Mouse (Mus musculus): ENCODE data around the gene Sphk2. TPM values are rescaled to one million over a fixed set of nuclear protein-coding genes. Genes with fewer than 3 reads are reported as not detected.

Gene Sphk2
- polyA plus RNA-seq, 1 experiment from 2014 or later: 35.4 TPM

- H3K36me3 ChIP-seq: no peaks in the 10 kb centered on the region
- H3K27ac ChIP-seq: no peak within 1 kb of the TSS
- no peak within 1 kb of the TSS for H3K4me2 ChIP-seq
- H3K9ac ChIP-seq: no peak within 1 kb of the TSS
- H3K4me1 ChIP-seq: peaks cover 37% of the 10 kb centered on the region
- H3K27me3 ChIP-seq (replicated peaks): no peaks in the 10 kb centered on the region
- no peak for ATAC-seq (ENCODE audit: insufficient read depth, low FRiP score, low read depth)
- WGBS: 76% methylated on average over 7 of the region's 7 CpGs
- H3K4me3 ChIP-seq (replicated peaks): no peak within 1 kb of the TSS
- no peaks in the 10 kb centered on the region for H3K9me3 ChIP-seq
These were observed 34.3 kb downstream of the Sphk2 start, which contains the start of gene Ntn5 for GRCm38 (mm10) chr7:45683396-45684050. Ntn5 (plus strand) TSS chr7:45684022.

GRCm38 (mm10) chr7:45682144-45683126 is 35.4 kb downstream of the Sphk2 start:
- Histone ChIP-seq H3K4me1 (peaks cover 37% of the 10 kb centered on the region), H3K9ac (no peak overlapping the region), H3K27me3 (replicated peaks) (no peaks in the 10 kb centered on the region), H3K36me3 (no peaks in the 10 kb centered on the region), H3K27ac (peak overlapping the region; percentile 54), H3K9me3 (no peaks in the 10 kb centered on the region), H3K4me2 (peak overlapping the region; percentile 37), H3K4me3 (replicated peaks) (0 out of 2 replicates have a peak overlapping the region, but pooled peaks have one; percentile 16)
- peak; percentile 19; the same call in 1 of the 2 replicates for ATAC-seq (ENCODE audit: insufficient read depth, low FRiP score, low read depth)
- 28% methylated on average over 14 of the region's 14 CpGs for WGBS

- Histone ChIP-seq H3K36me3 (no peaks in the 10 kb centered on the region), H3K9me3 (no peaks in the 10 kb centered on the region), H3K27me3 (replicated peaks) (no peaks in the 10 kb centered on the region), H3K4me2 (no peak overlapping the region), H3K4me3 (replicated peaks) (no peak overlapping the region), H3K9ac (no peak overlapping the region), H3K27ac (peak overlapping the region; percentile 42), H3K4me1 (peaks cover 32% of the 10 kb centered on the region)
- ATAC-seq (ENCODE audit: insufficient read depth, low FRiP score, low read depth): no peak
- WGBS: 73% methylated on average over 8 of the region's 8 CpGs
These were observed 36.6 kb downstream of the Sphk2 start for GRCm38 (mm10) chr7:45681046-45681736.

- Histone ChIP-seq H3K4me2 (no peak overlapping the region), H3K9ac (no peak overlapping the region), H3K27ac (peak overlapping the region; percentile 42), H3K27me3 (replicated peaks) (no peaks in the 10 kb centered on the region), H3K4me3 (replicated peaks) (no peak overlapping the region), H3K4me1 (peaks cover 21% of the 10 kb centered on the region), H3K36me3 (no peaks in the 10 kb centered on the region), H3K9me3 (no peaks in the 10 kb centered on the region)
- no peak; the same call in 1 of the 2 replicates for ATAC-seq (ENCODE audit: insufficient read depth, low FRiP score, low read depth)
- WGBS: 65% methylated on average over 14 of the region's 14 CpGs
These were observed 37.7 kb downstream of the Sphk2 start for GRCm38 (mm10) chr7:45679966-45680621.

GRCm38 (mm10) chr7:45678513-45678912 is 39.3 kb downstream of the Sphk2 start:
- Histone ChIP-seq H3K4me1 (peaks cover 15% of the 10 kb centered on the region), H3K4me2 (no peak overlapping the region), H3K27ac (peak overlapping the region; percentile 62; the same call in 1 of the 2 replicates), H3K36me3 (no peaks in the 10 kb centered on the region), H3K27me3 (replicated peaks) (no peaks in the 10 kb centered on the region), H3K9me3 (no peaks in the 10 kb centered on the region), H3K9ac (no peak overlapping the region), H3K4me3 (replicated peaks) (no peak overlapping the region)
- 87% methylated on average over 14 of the region's 14 CpGs for WGBS
- ATAC-seq (ENCODE audit: insufficient read depth, low FRiP score, low read depth): no peak

GRCm38 (mm10) chr7:45677627-45678295 is 40.0 kb downstream of the Sphk2 start:
- Histone ChIP-seq H3K9me3 (no peaks in the 10 kb centered on the region), H3K4me1 (peaks cover 15% of the 10 kb centered on the region), H3K9ac (no peak overlapping the region), H3K36me3 (no peaks in the 10 kb centered on the region), H3K4me3 (replicated peaks) (no peak overlapping the region), H3K4me2 (no peak overlapping the region), H3K27me3 (replicated peaks) (no peaks in the 10 kb centered on the region), H3K27ac (peak overlapping the region; percentile 62)
- WGBS: 61% methylated on average over 7 of the region's 7 CpGs
- ATAC-seq (ENCODE audit: insufficient read depth, low FRiP score, low read depth): peak; percentile 25

- H3K9me3 ChIP-seq: no peaks in the 10 kb centered on the region
- no peak overlapping the region for H3K27ac ChIP-seq
- H3K4me3 ChIP-seq (replicated peaks): no peak overlapping the region
- H3K4me2 ChIP-seq: no peak overlapping the region
- peaks cover 12% of the 10 kb centered on the region; the same call in 1 of the 2 replicates for H3K4me1 ChIP-seq
- no peak overlapping the region for H3K9ac ChIP-seq
- no peak for ATAC-seq (ENCODE audit: insufficient read depth, low FRiP score, low read depth)
- H3K27me3 ChIP-seq (replicated peaks): no peaks in the 10 kb centered on the region
- 93% methylated on average over 9 of the region's 9 CpGs for WGBS
- no peaks in the 10 kb centered on the region for H3K36me3 ChIP-seq
These were observed 48.9 kb downstream of the Sphk2 start for GRCm38 (mm10) chr7:45668921-45669320.

- Histone ChIP-seq H3K9ac (no peak overlapping the region), H3K4me2 (no peak overlapping the region), H3K4me3 (replicated peaks) (no peak overlapping the region), H3K9me3 (no peaks in the 10 kb centered on the region), H3K4me1 (peaks cover 12% of the 10 kb centered on the region; the same call in 1 of the 2 replicates), H3K27me3 (replicated peaks) (no peaks in the 10 kb centered on the region), H3K27ac (no peak overlapping the region), H3K36me3 (no peaks in the 10 kb centered on the region)
- WGBS: 69% methylated on average over 14 of the region's 14 CpGs
- no peak for ATAC-seq (ENCODE audit: insufficient read depth, low FRiP score, low read depth)
These were observed 50.0 kb downstream of the Sphk2 start for GRCm38 (mm10) chr7:45667761-45668160.

GRCm38 (mm10) chr7:45666161-45666560 is 51.6 kb downstream of the Sphk2 start, which contains the start of gene Fut2:
Fut2 (minus strand) TSS chr7:45666394.
- no peak within 1 kb of the TSS for H3K9ac ChIP-seq
- peak within 1 kb of the TSS; percentile 2; the same call in 1 of the 2 replicates for H3K4me3 ChIP-seq (replicated peaks)
- 64% methylated on average over 7 of the region's 7 CpGs for WGBS
- peak within 1 kb of the TSS; percentile 48 for H3K27ac ChIP-seq
- H3K27me3 ChIP-seq (replicated peaks): no peaks in the 10 kb centered on the region
- no peaks in the 10 kb centered on the region for H3K9me3 ChIP-seq
- ATAC-seq (ENCODE audit: insufficient read depth, low FRiP score, low read depth): no peak
- peak within 1 kb of the TSS; percentile 23; the same call in 1 of the 2 replicates for H3K4me2 ChIP-seq
- no peaks in the 10 kb centered on the region for H3K36me3 ChIP-seq
- H3K4me1 ChIP-seq: peaks cover 12% of the 10 kb centered on the region; the same call in 1 of the 2 replicates

- H3K4me1 ChIP-seq: peaks cover 12% of the 10 kb centered on the region; the same call in 1 of the 2 replicates
- H3K4me2 ChIP-seq: peak overlapping the region; percentile 23; the same call in 1 of the 2 replicates
- H3K4me3 ChIP-seq (replicated peaks): peak overlapping the region; percentile 2; the same call in 1 of the 2 replicates
- WGBS: 49% methylated on average over 13 of the region's 13 CpGs
- no peaks in the 10 kb centered on the region for H3K27me3 ChIP-seq (replicated peaks)
- H3K9me3 ChIP-seq: no peaks in the 10 kb centered on the region
- H3K9ac ChIP-seq: no peak overlapping the region
- no peaks in the 10 kb centered on the region for H3K36me3 ChIP-seq
- peak overlapping the region; percentile 48 for H3K27ac ChIP-seq
- peak; percentile 36; the same call in 1 of the 2 replicates for ATAC-seq (ENCODE audit: insufficient read depth, low FRiP score, low read depth)
These were observed 52.3 kb downstream of the Sphk2 start for GRCm38 (mm10) chr7:45665303-45666138.

Measured in stomach, embryonic 15.5 days (tissue).